Mouse (Mus musculus): ENCODE data around the gene Tmem205.

DNA sequence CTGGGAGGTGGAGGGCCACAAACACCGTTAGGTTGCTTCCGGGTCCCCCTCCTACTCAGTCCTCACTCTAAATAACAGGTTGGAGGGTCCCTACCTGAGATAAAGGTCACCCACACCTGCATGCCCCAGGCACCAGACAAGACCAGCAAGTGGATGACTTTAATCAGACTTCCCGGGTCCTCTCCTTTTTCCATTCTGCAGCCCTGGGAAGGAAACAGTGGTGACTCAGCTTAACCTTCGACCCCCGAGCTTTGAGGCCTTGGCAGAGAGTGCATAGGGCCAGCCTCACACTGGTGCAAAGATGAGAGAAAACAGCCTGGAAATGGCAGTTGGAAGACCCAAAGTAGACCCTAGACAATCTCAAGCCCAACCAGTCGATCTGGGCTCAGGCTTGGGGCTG lies 1.2 kb downstream of the Tmem205 start:
- no peak for TF ChIP-seq CTCF (IDR thresholded peaks at IDR 0.05)
- no peak for TF ChIP-seq POLR2A (IDR thresholded peaks at IDR 0.05; ENCODE audit: insufficient read depth, low read depth, low read length)
